Mouse (Mus musculus) spleen, adult 2 months (tissue): ENCODE measurements around the gene Pcdh8.

Experiments
- CTCF ChIP-seq: fragments of 200-500 bp; IDR thresholded peaks from 2 replicates; pipeline ENCODE4 v1.5.1; 2011; ENCODE audit warnings: mild to moderate bottlenecking, inconsistent platforms; ENCODE audit not compliant: insufficient read depth, insufficient read length, insufficient replicate concordance; ENCODE audit errors: extremely low read depth
- POLR2A ChIP-seq: fragments of 200-500 bp; IDR thresholded peaks from 2 replicates; pipeline ENCODE4 v1.6.1; 2011; ENCODE audit warnings: low read depth, low read length, inconsistent platforms

GRCm38 (mm10) chr14:79728811-79729210 lies 42.3 kb downstream of the Pcdh8 start:
- TF ChIP-seq POLR2A: no peak
- no peak for TF ChIP-seq CTCF
